Mouse (Mus musculus) lung, adult 2 months (tissue): ENCODE data around the gene Fbxw7.

Source experiments
- CTCF ChIP-seq: fragments of 200-500 bp; IDR thresholded peaks from 2 replicates; pipeline ENCODE4 v1.5.1; 2011; ENCODE audit warnings: mild to moderate bottlenecking, low read length, control low read depth; ENCODE audit not compliant: insufficient read depth
- POLR2A ChIP-seq: fragments of 200-500 bp; IDR thresholded peaks from 2 replicates; pipeline ENCODE4 v1.6.1; 2011; ENCODE audit warnings: low read depth, mild to moderate bottlenecking, control low read depth, low read length, borderline replicate concordance; ENCODE audit errors: extremely low read depth

DNA sequence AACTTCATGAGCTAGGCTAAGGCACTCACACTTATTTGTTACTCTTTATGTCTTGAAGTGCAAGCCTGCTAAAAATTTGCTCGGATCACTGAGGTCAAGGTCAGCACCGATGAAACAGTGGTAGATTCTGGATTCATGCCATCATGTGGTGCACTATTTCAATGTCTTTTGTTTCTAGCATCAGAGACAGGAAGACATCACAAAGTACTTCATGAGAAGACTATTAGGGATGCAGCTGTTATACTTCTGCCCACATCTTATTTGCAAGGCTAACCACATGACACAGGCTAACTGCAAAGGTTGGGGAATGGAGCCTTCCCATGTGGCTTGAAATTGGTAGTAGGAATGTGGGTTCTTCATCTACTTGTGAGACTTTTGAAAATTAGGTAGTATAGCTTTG, 8.9 kb upstream of the Fbxw7 start:
- TF ChIP-seq CTCF = no peak
- no peak for TF ChIP-seq POLR2A
